Mouse (Mus musculus): ENCODE data around the gene Mme. TPM values are rescaled to one million over a fixed set of nuclear protein-coding genes. Genes with fewer than 3 reads are reported as not detected.

Mme gene
- polyA plus RNA-seq, 1 experiment from 2014 or later, result 15.1 TPM

DNA sequence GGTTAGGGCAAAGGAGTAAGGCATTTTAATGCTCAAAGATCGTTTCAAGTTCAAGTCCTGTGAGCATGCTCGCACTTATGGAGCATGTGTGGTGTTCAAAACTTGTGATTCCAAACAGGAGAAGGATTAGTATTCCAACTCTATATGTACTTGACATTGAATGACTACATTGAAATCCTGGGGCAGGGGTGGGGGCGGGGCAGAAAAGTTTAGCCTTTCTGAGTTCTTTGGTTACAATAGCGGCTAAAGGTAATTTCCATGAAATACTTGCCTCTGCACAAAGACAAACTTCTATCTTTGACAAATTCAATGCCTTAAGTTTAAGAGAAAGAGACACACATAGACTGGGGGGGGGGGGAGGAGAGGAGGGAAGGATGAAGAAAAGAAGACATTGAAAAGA lies 53.5 kb downstream of the Mme start:
- Histone ChIP-seq H3K4me3 (ENCODE audit: low read depth, low read length) (peak overlapping the region; percentile 66; the same call in 1 of the 2 replicates), H3K27ac (ENCODE audit: low read depth, low read length) (no peak overlapping the region), H3K9me3 (ENCODE audit: control insufficient read depth, low read length) (no peaks in the 10 kb centered on the region), H3K9ac (ENCODE audit: low read length) (no peak overlapping the region; the same call in 1 of the 2 replicates), H3K36me3 (ENCODE audit: control insufficient read depth, insufficient read depth, low read length) (no peaks in the 10 kb centered on the region), H3K27me3 (ENCODE audit: control insufficient read depth, insufficient read depth, low read length) (peaks cover 3% of the 10 kb centered on the region; the same call in 1 of the 2 replicates), H3K4me1 (ENCODE audit: control insufficient read depth, insufficient read depth, low read length) (no peaks in the 10 kb centered on the region), H3K4me2 (peak overlapping the region; percentile 98)
- DNase-seq (ENCODE audit: low spot score, missing footprints) (no peak), ATAC-seq (ENCODE audit: low FRiP score) (no peak)
- 44% methylated on average over 4 of the region's 4 CpGs for WGBS

DNA sequence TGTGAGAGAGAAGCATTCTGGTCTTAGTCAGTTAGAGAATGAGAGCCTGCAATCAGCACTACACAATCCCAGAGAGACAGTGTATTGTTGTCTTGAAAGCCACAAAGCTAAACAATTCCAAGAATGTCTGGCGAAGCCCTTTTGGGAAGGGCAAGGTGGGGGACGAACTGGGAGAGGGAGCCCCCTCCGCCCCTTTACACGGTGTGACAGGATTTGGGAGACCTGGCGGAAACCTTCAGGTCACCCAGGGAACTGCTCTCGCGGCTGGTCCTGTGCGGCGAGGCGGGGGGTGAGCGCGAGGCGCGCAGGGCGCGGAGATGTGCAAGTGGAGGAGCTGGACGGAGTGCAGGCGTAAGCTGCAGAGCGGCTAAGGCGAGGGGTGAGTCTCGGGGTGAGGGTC lies 53.9 kb downstream of the Mme start:
- Histone ChIP-seq H3K4me2 (peak overlapping the region; percentile 98), H3K9me3 (ENCODE audit: control insufficient read depth, low read length) (no peaks in the 10 kb centered on the region), H3K36me3 (ENCODE audit: control insufficient read depth, insufficient read depth, low read length) (no peaks in the 10 kb centered on the region), H3K27ac (ENCODE audit: low read depth, low read length) (no peak overlapping the region), H3K4me1 (ENCODE audit: control insufficient read depth, insufficient read depth, low read length) (no peaks in the 10 kb centered on the region), H3K27me3 (ENCODE audit: control insufficient read depth, insufficient read depth, low read length) (peaks cover 3% of the 10 kb centered on the region; the same call in 1 of the 2 replicates), H3K4me3 (ENCODE audit: low read depth, low read length) (peak overlapping the region; percentile 66), H3K9ac (ENCODE audit: low read length) (peak overlapping the region; percentile 70)
- DNase-seq (ENCODE audit: low spot score, missing footprints) (no peak), ATAC-seq (ENCODE audit: low FRiP score) (peak; percentile 93)
- under 1% methylated on average over 15 of the region's 21 CpGs for WGBS

DNA sequence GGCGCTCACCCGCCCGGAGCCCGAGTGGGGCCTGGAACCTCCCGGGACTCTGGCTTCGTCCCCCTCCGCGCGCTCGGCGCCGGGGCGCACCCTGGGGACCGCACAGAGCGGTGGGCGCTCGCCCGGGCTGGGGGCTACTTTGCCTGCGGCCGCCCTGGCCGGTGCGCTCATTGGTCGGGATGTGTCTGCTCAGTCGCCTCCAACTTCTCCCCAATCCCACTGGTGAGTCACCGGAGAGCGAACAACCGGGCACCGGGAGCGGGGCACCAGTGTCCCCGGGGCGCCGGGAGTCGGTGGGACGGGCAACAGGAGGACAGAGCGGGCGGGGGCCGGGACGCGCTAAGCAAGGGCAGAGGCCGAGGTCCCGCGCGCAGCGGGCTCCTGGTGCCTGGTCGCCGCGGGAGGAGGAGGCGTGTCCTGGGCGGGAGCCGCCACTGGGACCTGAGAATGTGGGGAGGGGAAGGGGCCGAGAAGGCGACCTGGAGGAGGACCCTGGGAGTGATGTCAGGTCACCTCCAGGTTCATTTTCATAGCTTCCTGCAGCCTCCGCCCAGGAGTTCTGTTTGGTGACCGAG lies 54.4 kb downstream of the Mme start:
- Histone ChIP-seq H3K4me1 (ENCODE audit: control insufficient read depth, insufficient read depth, low read length) (no peaks in the 10 kb centered on the region), H3K9ac (ENCODE audit: low read length) (peak overlapping the region; percentile 70), H3K27ac (ENCODE audit: low read depth, low read length) (no peak overlapping the region), H3K36me3 (ENCODE audit: control insufficient read depth, insufficient read depth, low read length) (no peaks in the 10 kb centered on the region), H3K27me3 (ENCODE audit: control insufficient read depth, insufficient read depth, low read length) (peaks cover 3% of the 10 kb centered on the region; the same call in 1 of the 2 replicates), H3K4me3 (ENCODE audit: low read depth, low read length) (peak overlapping the region; percentile 66), H3K9me3 (ENCODE audit: control insufficient read depth, low read length) (no peaks in the 10 kb centered on the region), H3K4me2 (peak overlapping the region; percentile 98)
- DNase-seq (ENCODE audit: low spot score, missing footprints), result peak; percentile 95
- WGBS, result under 1% methylated on average over 53 of the region's 54 CpGs
- ATAC-seq (ENCODE audit: low FRiP score), result peak; percentile 89

DNA sequence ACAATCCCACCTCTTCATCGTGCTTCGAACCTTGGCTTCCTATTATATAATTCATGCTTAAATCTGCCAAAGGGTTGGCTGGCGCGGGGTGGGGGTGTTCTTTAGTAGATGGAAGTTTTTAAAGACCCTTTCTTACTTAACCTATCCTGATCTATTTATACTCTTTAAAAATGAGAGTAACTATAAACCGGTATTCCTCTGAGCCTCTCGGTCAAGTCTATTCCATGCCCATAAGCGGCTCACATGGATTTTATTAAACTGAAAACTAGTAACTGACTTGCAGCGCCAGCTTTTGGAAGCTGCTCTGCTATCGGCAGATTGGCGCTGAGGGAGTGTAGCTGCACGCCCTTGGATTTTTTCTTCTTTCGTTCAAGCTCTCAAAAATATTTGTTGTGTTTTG lies 55.1 kb downstream of the Mme start:
- Histone ChIP-seq H3K9me3 (ENCODE audit: control insufficient read depth, low read length) (no peaks in the 10 kb centered on the region), H3K9ac (ENCODE audit: low read length) (no peak overlapping the region), H3K4me3 (ENCODE audit: low read depth, low read length) (peak overlapping the region; percentile 66), H3K27me3 (ENCODE audit: control insufficient read depth, insufficient read depth, low read length) (peaks cover 3% of the 10 kb centered on the region; the same call in 1 of the 2 replicates), H3K4me1 (ENCODE audit: control insufficient read depth, insufficient read depth, low read length) (no peaks in the 10 kb centered on the region), H3K4me2 (peak overlapping the region; percentile 98), H3K36me3 (ENCODE audit: control insufficient read depth, insufficient read depth, low read length) (no peaks in the 10 kb centered on the region), H3K27ac (ENCODE audit: low read depth, low read length) (no peak overlapping the region)
- WGBS, result 10% methylated on average over 12 of the region's 12 CpGs
- ATAC-seq (ENCODE audit: low FRiP score) (no peak), DNase-seq (ENCODE audit: low spot score, missing footprints) (peak; percentile 91)

DNA sequence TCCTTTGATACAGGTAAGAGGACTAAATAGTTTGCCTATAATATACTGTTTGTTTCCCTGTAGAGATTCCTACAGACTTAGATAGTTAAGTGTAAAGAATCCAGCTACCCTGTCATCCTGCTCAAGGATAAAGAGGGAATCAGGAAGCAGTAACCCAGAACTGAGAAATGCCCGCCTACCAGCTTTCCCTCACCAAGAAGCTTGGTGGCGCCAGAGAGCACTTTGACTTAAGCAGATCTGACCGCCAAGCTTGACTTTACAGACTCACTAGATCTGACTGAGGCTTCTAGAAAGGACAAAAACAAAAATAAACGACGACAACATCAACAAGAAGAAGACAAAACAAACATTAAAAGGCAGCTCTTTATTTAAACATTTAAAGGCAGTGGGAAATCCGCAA lies 56.5 kb downstream of the Mme start:
- no peak overlapping the region for H3K4me2 ChIP-seq
- no peaks in the 10 kb centered on the region for H3K4me1 ChIP-seq (ENCODE audit: control insufficient read depth, insufficient read depth, low read length)
- DNase-seq (ENCODE audit: low spot score, missing footprints) (peak; percentile 93), ATAC-seq (ENCODE audit: low FRiP score) (peak; percentile 50)
- no peak overlapping the region for H3K4me3 ChIP-seq (ENCODE audit: low read depth, low read length)
- H3K36me3 ChIP-seq (ENCODE audit: control insufficient read depth, insufficient read depth, low read length), result no peaks in the 10 kb centered on the region
- no peaks in the 10 kb centered on the region for H3K9me3 ChIP-seq (ENCODE audit: control insufficient read depth, low read length)
- H3K27ac ChIP-seq (ENCODE audit: low read depth, low read length), result no peak overlapping the region
- H3K27me3 ChIP-seq (ENCODE audit: control insufficient read depth, insufficient read depth, low read length), result peaks cover 3% of the 10 kb centered on the region; the same call in 1 of the 2 replicates
- WGBS, result 5% methylated on average over 6 of the region's 6 CpGs
- H3K9ac ChIP-seq (ENCODE audit: low read length), result no peak overlapping the region

DNA sequence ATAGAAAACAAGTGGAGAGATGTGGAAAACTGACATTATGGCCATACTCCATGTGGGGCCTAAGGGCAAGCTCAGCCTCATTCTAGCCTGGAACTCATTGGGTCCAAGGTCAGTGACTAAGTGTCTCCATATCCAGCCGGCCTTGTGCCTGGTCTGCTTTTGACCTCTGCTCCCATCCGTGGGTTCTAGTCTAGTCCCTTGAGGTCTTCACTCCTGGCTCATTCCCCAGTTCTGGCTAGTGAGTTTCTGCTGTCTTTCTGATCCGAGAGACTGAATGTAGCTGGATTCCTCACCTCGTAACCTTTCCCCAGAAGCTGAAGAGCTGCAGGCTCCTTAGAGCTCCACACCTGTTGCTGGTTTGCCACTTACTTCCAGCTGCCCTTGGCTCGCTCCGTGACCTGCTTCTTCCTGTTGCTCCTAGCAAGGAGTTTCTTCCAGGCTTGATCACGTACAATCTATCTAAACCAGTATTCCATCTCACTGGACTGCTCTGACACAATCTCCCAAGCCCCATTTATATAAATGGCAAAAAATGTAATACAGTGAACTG lies 73.9 kb downstream of the Mme start:
- Histone ChIP-seq H3K27me3 (ENCODE audit: control insufficient read depth, insufficient read depth, low read length) (no peaks in the 10 kb centered on the region), H3K4me2 (no peak overlapping the region), H3K9me3 (ENCODE audit: control insufficient read depth, low read length) (no peaks in the 10 kb centered on the region), H3K4me3 (ENCODE audit: low read depth, low read length) (no peak overlapping the region), H3K4me1 (ENCODE audit: control insufficient read depth, insufficient read depth, low read length) (no peaks in the 10 kb centered on the region), H3K27ac (ENCODE audit: low read depth, low read length) (no peak overlapping the region), H3K9ac (ENCODE audit: low read length) (no peak overlapping the region), H3K36me3 (ENCODE audit: control insufficient read depth, insufficient read depth, low read length) (no peaks in the 10 kb centered on the region)
- ATAC-seq (ENCODE audit: low FRiP score), result no peak
- 86% methylated on average over 7 of the region's 7 CpGs for WGBS
- no peak for DNase-seq (ENCODE audit: low spot score, missing footprints)

DNA sequence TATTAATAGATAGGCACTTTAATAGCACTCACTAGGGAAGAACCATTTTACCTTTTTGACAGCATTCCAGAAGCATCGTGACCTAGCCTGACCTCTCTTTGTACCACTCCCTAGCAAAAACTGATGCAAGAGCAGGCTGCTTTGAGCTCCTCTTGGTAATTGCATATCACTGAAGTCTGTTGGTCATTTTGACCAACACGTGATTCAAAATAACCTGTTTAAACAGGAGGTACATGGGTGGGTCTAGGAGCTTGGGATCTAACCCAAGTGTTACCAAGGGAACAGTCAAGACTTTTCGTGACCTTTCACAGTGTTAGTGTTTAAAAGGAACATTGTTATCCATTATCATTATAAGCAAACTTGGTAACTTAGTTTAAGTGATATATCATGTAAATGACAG lies 76.2 kb downstream of the Mme start:
- no peaks in the 10 kb centered on the region for H3K4me1 ChIP-seq (ENCODE audit: control insufficient read depth, insufficient read depth, low read length)
- ATAC-seq (ENCODE audit: low FRiP score) (no peak), DNase-seq (ENCODE audit: low spot score, missing footprints) (no peak)
- H3K9me3 ChIP-seq (ENCODE audit: control insufficient read depth, low read length), result no peaks in the 10 kb centered on the region
- 83% methylated on average over 3 of the region's 3 CpGs for WGBS
- H3K9ac ChIP-seq (ENCODE audit: low read length), result no peak overlapping the region
- no peak overlapping the region for H3K27ac ChIP-seq (ENCODE audit: low read depth, low read length)
- no peaks in the 10 kb centered on the region for H3K27me3 ChIP-seq (ENCODE audit: control insufficient read depth, insufficient read depth, low read length)
- no peak overlapping the region for H3K4me3 ChIP-seq (ENCODE audit: low read depth, low read length)
- H3K4me2 ChIP-seq, result no peak overlapping the region
- H3K36me3 ChIP-seq (ENCODE audit: control insufficient read depth, insufficient read depth, low read length), result no peaks in the 10 kb centered on the region

DNA sequence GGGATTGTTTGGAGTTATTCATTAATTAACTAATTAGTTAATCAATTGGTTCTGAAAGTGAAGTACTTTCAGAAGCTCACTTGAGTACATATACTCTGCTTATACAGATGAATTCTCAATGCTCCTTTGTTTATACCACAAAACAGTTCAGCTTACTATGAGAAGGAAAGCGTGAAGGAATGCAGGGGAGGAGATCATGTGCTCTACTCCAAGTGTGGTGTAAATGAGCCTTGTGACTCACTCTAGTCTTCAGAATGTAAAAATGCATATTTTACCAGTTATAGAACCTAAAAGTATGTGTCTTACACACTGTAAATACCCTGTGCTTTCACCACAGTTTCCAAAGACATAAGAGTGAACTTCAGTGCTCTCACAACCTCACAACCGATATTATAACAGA lies 84.3 kb downstream of the Mme start:
- no peak overlapping the region for H3K9ac ChIP-seq (ENCODE audit: low read length)
- no peak overlapping the region for H3K4me3 ChIP-seq (ENCODE audit: low read depth, low read length)
- no peak for DNase-seq (ENCODE audit: low spot score, missing footprints)
- no peak overlapping the region for H3K27ac ChIP-seq (ENCODE audit: low read depth, low read length)
- WGBS, result 79% methylated on average over 2 of the region's 2 CpGs
- no peak overlapping the region for H3K4me2 ChIP-seq
- H3K36me3 ChIP-seq (ENCODE audit: control insufficient read depth, insufficient read depth, low read length), result no peaks in the 10 kb centered on the region
- H3K9me3 ChIP-seq (ENCODE audit: control insufficient read depth, low read length), result no peaks in the 10 kb centered on the region
- H3K4me1 ChIP-seq (ENCODE audit: control insufficient read depth, insufficient read depth, low read length), result no peaks in the 10 kb centered on the region
- no peaks in the 10 kb centered on the region for H3K27me3 ChIP-seq (ENCODE audit: control insufficient read depth, insufficient read depth, low read length)
- no peak for ATAC-seq (ENCODE audit: low FRiP score)

DNA sequence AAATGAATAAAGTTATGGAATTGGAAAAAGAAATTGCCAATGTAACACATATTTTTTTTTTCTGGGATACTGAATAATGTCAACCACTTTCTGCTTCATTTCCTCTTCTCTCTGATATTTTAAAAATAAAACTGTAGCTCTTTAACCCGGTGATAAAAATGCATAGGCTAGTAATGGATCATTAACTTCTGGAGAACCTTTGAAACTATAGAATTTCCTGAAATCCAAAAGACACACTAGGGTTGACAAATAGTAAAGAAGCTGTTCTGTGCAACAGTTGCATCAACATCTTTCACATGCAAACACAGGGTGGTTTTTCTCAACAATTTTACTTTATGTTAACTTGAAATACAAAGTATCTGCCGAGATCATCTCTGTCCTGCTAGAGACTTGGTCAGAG lies 98.8 kb downstream of the Mme start:
- H3K27ac ChIP-seq (ENCODE audit: low read depth, low read length), result no peak overlapping the region
- no peak overlapping the region for H3K9ac ChIP-seq (ENCODE audit: low read length)
- H3K4me2 ChIP-seq, result no peak overlapping the region
- H3K27me3 ChIP-seq (ENCODE audit: control insufficient read depth, insufficient read depth, low read length), result no peaks in the 10 kb centered on the region
- H3K9me3 ChIP-seq (ENCODE audit: control insufficient read depth, low read length), result no peaks in the 10 kb centered on the region
- ATAC-seq (ENCODE audit: low FRiP score) (no peak), DNase-seq (ENCODE audit: low spot score, missing footprints) (no peak)
- H3K4me1 ChIP-seq (ENCODE audit: control insufficient read depth, insufficient read depth, low read length), result no peaks in the 10 kb centered on the region
- no peak overlapping the region for H3K4me3 ChIP-seq (ENCODE audit: low read depth, low read length)
- H3K36me3 ChIP-seq (ENCODE audit: control insufficient read depth, insufficient read depth, low read length), result no peaks in the 10 kb centered on the region
- WGBS, result 81% methylated on average over 2 of the region's 2 CpGs

All from midbrain, embryonic 11.5 days (tissue).